ENCODE assay signal across 9 mouse cellular contexts in genomic region chr5:21263202-21264055, GRCm38 (mm10).
DNase-seq lines count a peak whose midpoint lies in the region.
"Had no signal": no experiment of that assay in that cellular context is flagged by ENCODE, and none has a peak within 500 bp of the region (broad histone marks: within the 10 kb centered on the region; RNA-seq: fewer than 3 reads in every experiment).

No protein-coding gene starts in this region.

- WGBS in midbrain, embryonic 10.5 days = 46% methylated on average over 18 of the region's 18 CpGs

- H3K27me3 ChIP-seq in midbrain, embryonic 10.5 days (ENCODE audit: low read depth, poor library complexity, severe bottlenecking) = no peaks in the 10 kb centered on the region

- H3K4me3 ChIP-seq in midbrain, embryonic 10.5 days = no peak overlapping the region

- no peaks in the 10 kb centered on the region for H3K36me3 ChIP-seq in midbrain, embryonic 10.5 days

- intact Hi-C loops in heart, postnatal 25 days (cut with DNase I) = loop anchor here (2.0 kb wide), 2 partner anchors 323 to 377 kb away; no protein-coding TSS in a partner anchor

- peak; percentile 12 for DNase-seq in cerebellum, adult 9-11 months
- no peak for DNase-seq in cerebellum, postnatal 25 days
- DNase-seq in adrenal gland, postnatal 14 days = peak; percentile 50
- peak; percentile 46 for DNase-seq in forelimb bud, embryonic 11.5 days (ENCODE audit: low read depth, low spot score)
- DNase-seq in midbrain, embryonic 10.5 days (ENCODE audit: low spot score) = peak; percentile 75
- DNase-seq in urinary bladder, postnatal 36 days (ENCODE audit: low spot score in 2 of 2) = no peak
- no peak for DNase-seq in thymus, postnatal 4 days
- no peak for DNase-seq in heart, postnatal 25 days (ENCODE audit: low spot score)
- DNase-seq: kidney, adult 18-20 months had no signal

- peaks cover 35% of the 10 kb centered on the region for H3K4me1 ChIP-seq in midbrain, embryonic 10.5 days

- H3K27ac ChIP-seq in midbrain, embryonic 10.5 days (replicated peaks) = peak overlapping the region; percentile 87

- H3K9me3 ChIP-seq in midbrain, embryonic 10.5 days (replicated peaks) = no peaks in the 10 kb centered on the region

Comparison
In these comparisons a context has a peak if more than half of its experiments do, and no peak if none do; other contexts are left out.
1. DNase-seq: peak in cerebellum, adult 9-11 months (single experiment), adrenal gland, postnatal 14 days (single experiment), forelimb bud, embryonic 11.5 days (single experiment) and midbrain, embryonic 10.5 days (single experiment); none in cerebellum, postnatal 25 days (0 of 2), urinary bladder, postnatal 36 days (0 of 2), thymus, postnatal 4 days (single experiment) and heart, postnatal 25 days (single experiment).